Mouse (Mus musculus): ENCODE results near the gene Gm10643. TPM values are rescaled to one million over a fixed set of nuclear protein-coding genes. Genes with fewer than 3 reads are reported as not detected.

Gene Gm10643
- polyA plus RNA-seq, 1 experiment from 2014 or later, result 1.7 TPM

DNA sequence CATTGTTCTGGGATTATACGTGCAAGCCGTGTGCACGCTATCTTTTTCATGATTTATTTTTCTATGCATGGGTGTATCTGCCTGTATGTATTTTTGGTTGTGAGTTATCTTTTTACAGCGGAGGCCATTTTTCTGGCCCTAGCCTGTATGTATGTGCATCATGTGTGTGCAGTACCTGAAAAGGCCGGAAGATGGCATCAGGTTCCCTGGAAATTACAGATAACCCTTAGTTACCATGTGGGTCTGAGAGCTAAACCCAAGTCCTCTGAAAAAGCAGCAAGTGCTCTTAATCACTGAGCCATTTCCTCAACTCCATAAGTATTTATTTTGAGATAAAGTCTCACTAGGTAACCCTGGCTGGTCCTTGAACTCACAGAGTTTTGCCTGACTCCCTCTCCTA is 11.7 kb downstream of the Gm10643 start:
- ATAC-seq (ENCODE audit: low FRiP score), result no peak
- Histone ChIP-seq H3K4me1 (replicated peaks) (no peaks in the 10 kb centered on the region; the same call in 1 of the 2 replicates), H3K27ac (no peak overlapping the region), H3K9me3 (no peaks in the 10 kb centered on the region; the same call in 1 of the 2 replicates), H3K4me2 (no peak overlapping the region), H3K27me3 (peaks cover 6% of the 10 kb centered on the region; the same call in 1 of the 2 replicates), H3K36me3 (no peaks in the 10 kb centered on the region), H3K4me3 (no peak overlapping the region), H3K9ac (no peak overlapping the region)
- 97% methylated on average over 5 of the region's 5 CpGs for WGBS

GRCm38 (mm10) chr8:84052746-84053145 is 12.2 kb downstream of the Gm10643 start:
- Histone ChIP-seq H3K9me3 (no peaks in the 10 kb centered on the region; the same call in 1 of the 2 replicates), H3K36me3 (no peaks in the 10 kb centered on the region), H3K27ac (no peak overlapping the region), H3K4me1 (replicated peaks) (no peaks in the 10 kb centered on the region; the same call in 1 of the 2 replicates), H3K4me3 (no peak overlapping the region), H3K4me2 (no peak overlapping the region), H3K27me3 (peaks cover 10% of the 10 kb centered on the region), H3K9ac (no peak overlapping the region)
- no peak for ATAC-seq (ENCODE audit: low FRiP score)
- WGBS, result 74% methylated on average over 3 of the region's 3 CpGs

DNA sequence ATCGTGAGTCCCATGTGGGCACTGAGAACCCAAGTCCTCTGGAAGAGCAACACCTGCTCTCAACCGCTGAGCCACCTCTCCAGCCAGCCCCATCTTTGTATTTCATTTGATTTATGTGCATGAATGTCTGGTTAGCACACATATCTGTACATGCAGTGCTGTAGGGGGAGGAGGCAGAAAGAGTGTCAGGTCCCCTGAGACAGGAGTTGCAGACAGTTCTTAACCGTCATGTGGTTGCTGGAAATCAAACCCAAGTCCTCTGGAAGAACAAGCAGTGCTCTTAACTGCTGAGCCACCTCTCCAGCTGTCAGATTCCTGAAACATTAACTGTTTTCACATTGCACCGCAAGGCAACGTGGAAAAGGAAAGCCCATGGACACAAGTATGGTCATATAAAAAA is 16.8 kb downstream of the Gm10643 start:
- Histone ChIP-seq H3K4me3 (no peak overlapping the region), H3K27me3 (peaks cover 46% of the 10 kb centered on the region), H3K4me1 (replicated peaks) (peaks cover 3% of the 10 kb centered on the region; the same call in 1 of the 2 replicates), H3K9me3 (no peaks in the 10 kb centered on the region), H3K9ac (no peak overlapping the region), H3K4me2 (no peak overlapping the region), H3K27ac (no peak overlapping the region), H3K36me3 (no peaks in the 10 kb centered on the region)
- no peak for ATAC-seq (ENCODE audit: low FRiP score)
- 83% methylated on average over 5 of the region's 5 CpGs for WGBS

- peaks cover 17% of the 10 kb centered on the region for H3K4me1 ChIP-seq (replicated peaks)
- H3K9me3 ChIP-seq, result no peaks in the 10 kb centered on the region
- 81% methylated on average over 3 of the region's 3 CpGs for WGBS
- no peak for ATAC-seq (ENCODE audit: low FRiP score)
- H3K27me3 ChIP-seq, result peaks cover 63% of the 10 kb centered on the region
- H3K9ac ChIP-seq, result no peak overlapping the region
- no peak overlapping the region for H3K4me3 ChIP-seq
- H3K4me2 ChIP-seq, result no peak overlapping the region
- no peak overlapping the region for H3K27ac ChIP-seq
- H3K36me3 ChIP-seq, result no peaks in the 10 kb centered on the region
Measured at GRCm38 (mm10) chr8:84046505-84046904, 18.4 kb downstream of the Gm10643 start.

- H3K9me3 ChIP-seq, result no peaks in the 10 kb centered on the region
- peak within 1 kb of the TSS; percentile 25; the same call in 1 of the 2 replicates for H3K4me2 ChIP-seq
- no peak within 1 kb of the TSS for H3K4me3 ChIP-seq
- no peak within 1 kb of the TSS for H3K27ac ChIP-seq
- H3K9ac ChIP-seq, result peak within 1 kb of the TSS; percentile 20; the same call in 1 of the 2 replicates
- H3K36me3 ChIP-seq, result no peaks in the 10 kb centered on the region
- WGBS, result 11% methylated on average over 9 of the region's 9 CpGs
- peaks cover 17% of the 10 kb centered on the region for H3K4me1 ChIP-seq (replicated peaks)
- no peak for ATAC-seq (ENCODE audit: low FRiP score)
- peaks cover 79% of the 10 kb centered on the region for H3K27me3 ChIP-seq
Measured at GRCm38 (mm10) chr8:84044900-84045299, 20.0 kb downstream of the Gm10643 start, which contains the start of gene Rln3. Gene Rln3, minus strand, starts transcription at chr8:84045000.

DNA sequence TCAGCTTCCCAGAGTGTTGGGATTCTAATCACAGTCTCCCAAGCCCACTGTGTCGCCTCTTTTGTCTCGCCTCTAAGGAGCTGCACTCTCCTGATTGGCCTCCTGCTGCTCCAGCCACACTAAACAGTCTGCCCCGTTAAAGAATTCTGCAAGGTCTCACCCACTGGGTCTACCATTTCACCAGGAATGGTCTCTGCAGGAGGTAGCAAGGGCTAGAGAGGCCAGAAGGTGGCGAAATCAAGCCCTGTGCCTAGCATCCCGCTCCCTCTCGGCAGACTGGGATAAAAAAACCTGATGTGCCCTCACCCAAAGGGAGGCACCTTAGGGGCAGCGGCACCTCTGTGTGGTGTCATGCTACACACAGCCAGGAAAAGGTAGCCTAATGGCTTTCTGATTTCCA is 20.8 kb downstream of the Gm10643 start:
- no peak for ATAC-seq (ENCODE audit: low FRiP score)
- H3K27ac ChIP-seq, result no peak overlapping the region
- H3K4me2 ChIP-seq, result no peak overlapping the region
- H3K9me3 ChIP-seq, result no peaks in the 10 kb centered on the region
- H3K9ac ChIP-seq, result no peak overlapping the region
- H3K4me1 ChIP-seq (replicated peaks), result peaks cover 17% of the 10 kb centered on the region
- H3K27me3 ChIP-seq, result peaks cover 80% of the 10 kb centered on the region
- H3K4me3 ChIP-seq, result no peak overlapping the region
- 4% methylated on average over 7 of the region's 7 CpGs for WGBS
- H3K36me3 ChIP-seq, result no peaks in the 10 kb centered on the region

- Histone ChIP-seq H3K36me3 (no peaks in the 10 kb centered on the region), H3K27ac (no peak overlapping the region), H3K27me3 (peaks cover 82% of the 10 kb centered on the region), H3K4me2 (no peak overlapping the region), H3K4me3 (no peak overlapping the region), H3K4me1 (replicated peaks) (peaks cover 17% of the 10 kb centered on the region), H3K9me3 (no peaks in the 10 kb centered on the region), H3K9ac (no peak overlapping the region)
- no peak for ATAC-seq (ENCODE audit: low FRiP score)
- 44% methylated on average over 12 of the region's 12 CpGs for WGBS
Measured at GRCm38 (mm10) chr8:84042948-84043342, 22.0 kb downstream of the Gm10643 start.

- H3K4me2 ChIP-seq, result peak within 1 kb of the TSS; percentile 54
- peaks cover 80% of the 10 kb centered on the region for H3K27me3 ChIP-seq
- WGBS, result 6% methylated on average over 40 of the region's 40 CpGs
- no peak within 1 kb of the TSS for H3K27ac ChIP-seq
- peak; percentile 59 for ATAC-seq (ENCODE audit: low FRiP score)
- H3K9ac ChIP-seq, result peak within 1 kb of the TSS; percentile 39; the same call in 1 of the 2 replicates
- no peaks in the 10 kb centered on the region for H3K9me3 ChIP-seq
- peak within 1 kb of the TSS; percentile 27 for H3K4me3 ChIP-seq
- H3K36me3 ChIP-seq, result no peaks in the 10 kb centered on the region
- H3K4me1 ChIP-seq (replicated peaks), result peaks cover 17% of the 10 kb centered on the region
Measured at GRCm38 (mm10) chr8:84042066-84042947, 22.6 kb downstream of the Gm10643 start, which contains the start of gene Il27ra. Gene Il27ra, minus strand, starts transcription at chr8:84042589.

- H3K36me3 ChIP-seq, result no peaks in the 10 kb centered on the region
- peaks cover 70% of the 10 kb centered on the region for H3K27me3 ChIP-seq
- H3K4me3 ChIP-seq, result no peak overlapping the region
- peaks cover 14% of the 10 kb centered on the region for H3K4me1 ChIP-seq (replicated peaks)
- ATAC-seq (ENCODE audit: low FRiP score), result no peak; the same call in 1 of the 2 replicates
- no peak overlapping the region for H3K27ac ChIP-seq
- H3K9ac ChIP-seq, result no peak overlapping the region
- H3K9me3 ChIP-seq, result no peaks in the 10 kb centered on the region
- 7% methylated on average over 5 of the region's 5 CpGs for WGBS
- H3K4me2 ChIP-seq, result no peak overlapping the region
Measured at GRCm38 (mm10) chr8:84039050-84039449, 25.9 kb downstream of the Gm10643 start.

DNA sequence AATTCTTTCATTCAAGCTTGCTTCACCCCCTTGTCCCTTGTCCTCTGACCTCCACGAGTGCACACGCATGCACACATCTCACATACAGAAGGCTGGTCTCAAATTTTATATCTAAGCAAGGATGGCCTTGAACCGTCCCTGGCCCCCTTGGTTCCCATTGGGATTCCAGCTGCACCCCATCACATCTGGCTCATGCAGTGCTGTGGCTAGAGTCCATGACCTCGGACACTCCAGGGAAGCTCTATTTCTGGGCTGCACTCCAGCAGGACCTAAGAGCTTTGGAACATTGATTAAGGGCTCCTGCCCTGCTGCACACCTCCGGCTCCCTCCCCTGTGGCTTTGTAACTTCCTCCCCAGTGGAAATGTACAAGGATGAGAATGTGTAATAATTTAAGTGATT is 26.9 kb downstream of the Gm10643 start:
- Histone ChIP-seq H3K4me1 (replicated peaks) (peaks cover 14% of the 10 kb centered on the region), H3K27ac (no peak overlapping the region), H3K36me3 (no peaks in the 10 kb centered on the region), H3K9ac (no peak overlapping the region), H3K4me2 (no peak overlapping the region), H3K4me3 (no peak overlapping the region), H3K9me3 (no peaks in the 10 kb centered on the region), H3K27me3 (peaks cover 60% of the 10 kb centered on the region)
- WGBS, result 83% methylated on average over 5 of the region's 5 CpGs
- ATAC-seq (ENCODE audit: low FRiP score), result no peak

DNA sequence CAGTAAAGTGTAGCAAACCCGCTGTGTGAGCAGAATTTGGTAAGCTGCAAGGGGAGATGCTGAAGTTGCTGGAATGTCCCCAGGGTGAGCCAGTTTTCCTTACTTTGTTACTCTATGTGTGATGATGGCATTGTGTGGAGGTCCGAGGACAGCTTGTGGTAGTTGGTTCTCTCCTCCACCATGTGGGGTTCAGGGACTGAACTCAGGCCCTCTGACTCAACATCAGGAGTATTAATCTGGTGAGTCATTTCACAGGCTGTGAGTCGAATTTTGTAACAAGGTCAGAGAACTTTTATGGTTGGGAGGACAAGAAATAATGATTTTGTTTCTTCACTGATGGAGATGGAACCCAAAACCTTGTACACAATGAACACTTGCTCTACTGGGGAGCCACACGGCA is 32.2 kb downstream of the Gm10643 start:
- no peak for ATAC-seq (ENCODE audit: low FRiP score)
- Histone ChIP-seq H3K4me3 (no peak overlapping the region), H3K27me3 (peaks cover 35% of the 10 kb centered on the region), H3K4me2 (no peak overlapping the region), H3K4me1 (replicated peaks) (no peaks in the 10 kb centered on the region), H3K36me3 (no peaks in the 10 kb centered on the region), H3K9me3 (no peaks in the 10 kb centered on the region), H3K27ac (no peak overlapping the region), H3K9ac (no peak overlapping the region)
- WGBS, result 77% methylated on average over 4 of the region's 4 CpGs

GRCm38 (mm10) chr8:84029272-84029671 is 35.7 kb downstream of the Gm10643 start:
- H3K27ac ChIP-seq, result no peak overlapping the region
- peaks cover 48% of the 10 kb centered on the region for H3K27me3 ChIP-seq
- H3K36me3 ChIP-seq, result no peaks in the 10 kb centered on the region
- H3K4me3 ChIP-seq, result no peak overlapping the region
- H3K4me2 ChIP-seq, result no peak overlapping the region
- WGBS, result 88% methylated on average over 5 of the region's 5 CpGs
- ATAC-seq (ENCODE audit: low FRiP score), result no peak
- no peak overlapping the region for H3K9ac ChIP-seq
- H3K4me1 ChIP-seq (replicated peaks), result peaks cover 14% of the 10 kb centered on the region
- no peaks in the 10 kb centered on the region for H3K9me3 ChIP-seq
